ENCODE assay signal across 27 mouse cellular contexts in the genomic region with DNA sequence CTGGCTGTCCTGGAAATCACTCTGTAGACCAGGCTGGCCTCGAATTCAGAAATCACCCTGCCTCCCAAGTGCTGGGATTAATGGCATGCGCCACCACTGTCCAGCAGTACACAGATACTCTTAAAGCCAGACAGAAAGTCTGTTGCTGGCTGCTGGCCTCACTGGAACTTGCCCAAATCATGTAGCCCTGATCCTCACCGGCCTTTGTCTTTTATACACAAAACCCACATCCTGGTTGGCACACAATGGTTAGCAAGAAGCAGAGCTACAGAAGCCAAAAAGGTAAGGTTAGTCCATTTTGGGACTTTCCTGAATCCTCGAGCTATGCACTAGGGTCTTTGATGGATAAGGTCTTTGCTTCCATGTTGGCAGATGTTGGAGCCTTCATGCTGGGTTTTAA.
DNase-seq lines count a peak whose midpoint lies in the region; ATAC-seq and TF ChIP-seq lines count a peak whose summit lies in the region.
"Had no signal": no experiment of that assay in that cellular context is flagged by ENCODE, and none has a peak within 500 bp of the region (broad histone marks: within the 10 kb centered on the region; RNA-seq: fewer than 3 reads in every experiment).

No protein-coding gene starts in this region.

- TF ChIP-seq CTCF in thymus, adult 2 months (IDR thresholded peaks at IDR 0.05; ENCODE audit: borderline replicate concordance, control insufficient read depth, extremely low read depth, insufficient read depth, low read length, poor library complexity) = no peak

- H3K4me3 ChIP-seq in thymus, adult 2 months (ENCODE audit: control insufficient read depth, insufficient read depth, low read length) = no peak overlapping the region
- no peak overlapping the region for H3K4me3 ChIP-seq in forebrain, embryonic 12.5 days (replicated peaks)
- H3K4me3 ChIP-seq: embryonic facial prominence, embryonic 10.5 days; embryonic facial prominence, embryonic 15.5 days; forebrain, embryonic 13.5 days; heart, embryonic 15.5 days; limb, embryonic 15.5 days; liver, embryonic 13.5 days; midbrain, embryonic 13.5 days; stomach, embryonic 15.5 days had no signal

- peak; percentile 13 for DNase-seq in lung, postnatal 36 days
- no peak for DNase-seq in lung, postnatal 4 days
- peak; percentile 68 for DNase-seq in adipocyte (ENCODE audit: low spot score)
- DNase-seq in thymus, adult 2 months = peak; percentile 25
- peak; percentile 30 for DNase-seq in thymus, postnatal 4 days
- no peak for DNase-seq in right cerebral cortex, postnatal 25 days
- no peak for DNase-seq in ovary, postnatal 10 days (ENCODE audit: low spot score)
- DNase-seq: adrenal gland, postnatal 10 days; gastrocnemius, postnatal 36 days; kidney, adult 8-10 months; kidney, postnatal 4 days; left cerebral cortex, postnatal 4 days; liver, embryonic 13.5 days; lung, adult 18-20 months; retina, postnatal 1 day; right cerebral cortex, postnatal 14 days had no signal

- no peaks in the 10 kb centered on the region for H3K36me3 ChIP-seq in thymus, adult 2 months (ENCODE audit: control insufficient read depth, insufficient read depth, low read length)
- no peaks in the 10 kb centered on the region for H3K36me3 ChIP-seq in forebrain, embryonic 12.5 days (replicated peaks)
- H3K36me3 ChIP-seq: embryonic facial prominence, embryonic 10.5 days; embryonic facial prominence, embryonic 15.5 days; heart, embryonic 15.5 days; limb, embryonic 15.5 days; liver, embryonic 13.5 days; midbrain, embryonic 13.5 days; stomach, embryonic 15.5 days had no signal

- 47% methylated on average over 4 of the region's 4 CpGs for WGBS in thymus, adult 2 months
- WGBS in forebrain, embryonic 12.5 days = 89% methylated on average over 4 of the region's 4 CpGs

- no peak for ATAC-seq in forebrain, embryonic 12.5 days (ENCODE audit: low FRiP score)
- ATAC-seq: forebrain, embryonic 13.5 days; intestine, embryonic 16.5 days; midbrain, embryonic 13.5 days had no signal

- no peaks in the 10 kb centered on the region for H3K9me3 ChIP-seq in forebrain, embryonic 12.5 days
- H3K9me3 ChIP-seq: embryonic facial prominence, embryonic 10.5 days; embryonic facial prominence, embryonic 15.5 days; forebrain, embryonic 13.5 days; heart, embryonic 15.5 days; limb, embryonic 15.5 days; liver, embryonic 13.5 days; midbrain, embryonic 13.5 days; stomach, embryonic 15.5 days had no signal

- H3K27ac ChIP-seq in thymus, adult 2 months (ENCODE audit: control insufficient read depth, insufficient read depth, low read length) = peak overlapping the region; percentile 65
- H3K27ac ChIP-seq in forebrain, embryonic 12.5 days = no peak overlapping the region
- H3K27ac ChIP-seq: embryonic facial prominence, embryonic 10.5 days; embryonic facial prominence, embryonic 15.5 days; forebrain, embryonic 13.5 days; heart, embryonic 15.5 days; kidney, postnatal 0 days; limb, embryonic 15.5 days; liver, embryonic 13.5 days; midbrain, embryonic 13.5 days; stomach, embryonic 15.5 days had no signal

- H3K27me3 ChIP-seq in thymus, adult 2 months (ENCODE audit: control insufficient read depth, insufficient read depth, low read length) = no peaks in the 10 kb centered on the region
- H3K27me3 ChIP-seq in forebrain, embryonic 12.5 days = no peaks in the 10 kb centered on the region
- H3K27me3 ChIP-seq: embryonic facial prominence, embryonic 15.5 days; forebrain, embryonic 13.5 days; heart, embryonic 15.5 days; limb, embryonic 15.5 days; liver, embryonic 13.5 days; megakaryocyte, embryonic 14.5 days; midbrain, embryonic 13.5 days; stomach, embryonic 15.5 days had no signal

- H3K4me1 ChIP-seq in thymus, adult 2 months (replicated peaks; ENCODE audit: control insufficient read depth, insufficient read depth, low read length) = peaks cover 19% of the 10 kb centered on the region
- H3K4me1 ChIP-seq in forebrain, embryonic 12.5 days = peaks cover 6% of the 10 kb centered on the region; the same call in 1 of the 2 replicates
- H3K4me1 ChIP-seq: embryonic facial prominence, embryonic 15.5 days; heart, embryonic 15.5 days; liver, embryonic 13.5 days; stomach, embryonic 15.5 days had no signal

- TF ChIP-seq POLR2A in thymus, adult 2 months (IDR thresholded peaks at IDR 0.05; ENCODE audit: control insufficient read depth, extremely low read depth, insufficient read depth, low read length, poor library complexity) = no peak

- H3K9ac ChIP-seq in forebrain, embryonic 12.5 days = no peak overlapping the region
- H3K9ac ChIP-seq: embryonic facial prominence, embryonic 15.5 days; forebrain, embryonic 13.5 days; heart, embryonic 15.5 days; limb, embryonic 15.5 days; liver, embryonic 13.5 days; midbrain, embryonic 13.5 days; stomach, embryonic 15.5 days had no signal

- no peak overlapping the region for H3K4me2 ChIP-seq in forebrain, embryonic 12.5 days
- H3K4me2 ChIP-seq: embryonic facial prominence, embryonic 15.5 days; forebrain, embryonic 13.5 days; heart, embryonic 15.5 days; limb, embryonic 15.5 days; liver, embryonic 13.5 days; midbrain, embryonic 13.5 days; stomach, embryonic 15.5 days had no signal

Comparison
In these comparisons a context has a peak if more than half of its experiments do, and no peak if none do; other contexts are left out.
1. DNase-seq: peak in lung, postnatal 36 days (single experiment), adipocyte (single experiment), thymus, adult 2 months (single experiment) and thymus, postnatal 4 days (single experiment); none in lung, postnatal 4 days (0 of 2), right cerebral cortex, postnatal 25 days (single experiment) and ovary, postnatal 10 days (single experiment).